Mouse (Mus musculus): ENCODE data around the gene Adam1b.
A peak's percentile ranks its signal among the peaks of the same experiment; 100 is the strongest.

The Adam1b gene

GRCm38 (mm10) chr5:121463601-121464250 lies 39.5 kb downstream of the Adam1b start:
- H3K36me3 ChIP-seq (ENCODE audit: control insufficient read depth, insufficient read depth, low read length, poor library complexity, severe bottlenecking), result no peaks in the 10 kb centered on the region
- no peak for DNase-seq (ENCODE audit: low read depth, low spot score)

GRCm38 (mm10) chr5:121462967-121463366 lies 40.3 kb downstream of the Adam1b start:
- no peak for DNase-seq (ENCODE audit: low read depth, low spot score)
- Histone ChIP-seq H3K27me3 (ENCODE audit: control insufficient read depth, insufficient read depth, low read length, poor library complexity, severe bottlenecking) (no peaks in the 10 kb centered on the region), H3K36me3 (ENCODE audit: control insufficient read depth, insufficient read depth, low read length, poor library complexity, severe bottlenecking) (no peaks in the 10 kb centered on the region)

More at GRCm38 (mm10) chr5:121463601-121464250, 39.5 kb downstream of the Adam1b start:
- H3K27me3 ChIP-seq (ENCODE audit: control insufficient read depth, insufficient read depth, low read length, poor library complexity, severe bottlenecking), result no peaks in the 10 kb centered on the region

- Histone ChIP-seq H3K36me3 (ENCODE audit: control insufficient read depth, insufficient read depth, low read length, poor library complexity, severe bottlenecking) (no peaks in the 10 kb centered on the region), H3K27me3 (ENCODE audit: control insufficient read depth, insufficient read depth, low read length, poor library complexity, severe bottlenecking) (no peaks in the 10 kb centered on the region)
- no peak for DNase-seq (ENCODE audit: low read depth, low spot score)
Observed at GRCm38 (mm10) chr5:121462171-121462502, 41.1 kb downstream of the Adam1b start.

- H3K36me3 ChIP-seq (ENCODE audit: control insufficient read depth, insufficient read depth, low read length, poor library complexity, severe bottlenecking), result no peaks in the 10 kb centered on the region
- H3K27me3 ChIP-seq (ENCODE audit: control insufficient read depth, insufficient read depth, low read length, poor library complexity, severe bottlenecking), result no peaks in the 10 kb centered on the region
- DNase-seq (ENCODE audit: low read depth, low spot score), result no peak
Observed at GRCm38 (mm10) chr5:121461339-121462170, 41.7 kb downstream of the Adam1b start.

- H3K36me3 ChIP-seq (ENCODE audit: control insufficient read depth, insufficient read depth, low read length, poor library complexity, severe bottlenecking), result no peaks in the 10 kb centered on the region
- no peak for DNase-seq (ENCODE audit: low read depth, low spot score)
Observed at GRCm38 (mm10) chr5:121455510-121456265, 47.5 kb downstream of the Adam1b start.

GRCm38 (mm10) chr5:121454503-121454782 lies 48.8 kb downstream of the Adam1b start:
- H3K27me3 ChIP-seq (ENCODE audit: control insufficient read depth, insufficient read depth, low read length, poor library complexity, severe bottlenecking), result no peaks in the 10 kb centered on the region
- no peaks in the 10 kb centered on the region for H3K36me3 ChIP-seq (ENCODE audit: control insufficient read depth, insufficient read depth, low read length, poor library complexity, severe bottlenecking)
- DNase-seq (ENCODE audit: low read depth, low spot score), result no peak

More at GRCm38 (mm10) chr5:121455510-121456265, 47.5 kb downstream of the Adam1b start:
- no peaks in the 10 kb centered on the region for H3K27me3 ChIP-seq (ENCODE audit: control insufficient read depth, insufficient read depth, low read length, poor library complexity, severe bottlenecking)

GRCm38 (mm10) chr5:121453743-121454502 lies 49.3 kb downstream of the Adam1b start:
- Histone ChIP-seq H3K27me3 (ENCODE audit: control insufficient read depth, insufficient read depth, low read length, poor library complexity, severe bottlenecking) (no peaks in the 10 kb centered on the region), H3K36me3 (ENCODE audit: control insufficient read depth, insufficient read depth, low read length, poor library complexity, severe bottlenecking) (peaks cover 2% of the 10 kb centered on the region; the same call in 1 of the 2 replicates)
- no peak for DNase-seq (ENCODE audit: low read depth, low spot score)

GRCm38 (mm10) chr5:121452906-121453305 lies 50.3 kb downstream of the Adam1b start:
- H3K36me3 ChIP-seq (ENCODE audit: control insufficient read depth, insufficient read depth, low read length, poor library complexity, severe bottlenecking), result peaks cover 8% of the 10 kb centered on the region; the same call in 1 of the 2 replicates
- no peaks in the 10 kb centered on the region for H3K27me3 ChIP-seq (ENCODE audit: control insufficient read depth, insufficient read depth, low read length, poor library complexity, severe bottlenecking)
- no peak for DNase-seq (ENCODE audit: low read depth, low spot score)

- H3K27me3 ChIP-seq (ENCODE audit: control insufficient read depth, insufficient read depth, low read length, poor library complexity, severe bottlenecking), result no peaks in the 10 kb centered on the region
- peak; percentile 98 for DNase-seq (ENCODE audit: low read depth, low spot score)
- H3K36me3 ChIP-seq (ENCODE audit: control insufficient read depth, insufficient read depth, low read length, poor library complexity, severe bottlenecking), result peaks cover 13% of the 10 kb centered on the region
Observed at GRCm38 (mm10) chr5:121452026-121452869, 51.0 kb downstream of the Adam1b start, which contains the start of gene Erp29. TSS of gene Erp29 (minus strand) at chr5:121452506.

GRCm38 (mm10) chr5:121451644-121452025 lies 51.6 kb downstream of the Adam1b start, which contains the start of gene Tmem116:
TSS of gene Tmem116 (plus strand) at chr5:121451893.
- Histone ChIP-seq H3K36me3 (ENCODE audit: control insufficient read depth, insufficient read depth, low read length, poor library complexity, severe bottlenecking) (peaks cover 18% of the 10 kb centered on the region), H3K27me3 (ENCODE audit: control insufficient read depth, insufficient read depth, low read length, poor library complexity, severe bottlenecking) (no peaks in the 10 kb centered on the region)
- no peak for DNase-seq (ENCODE audit: low read depth, low spot score)

- H3K36me3 ChIP-seq (ENCODE audit: control insufficient read depth, insufficient read depth, low read length, poor library complexity, severe bottlenecking), result peaks cover 18% of the 10 kb centered on the region
- peak; percentile 93 for DNase-seq (ENCODE audit: low read depth, low spot score)
- H3K27me3 ChIP-seq (ENCODE audit: control insufficient read depth, insufficient read depth, low read length, poor library complexity, severe bottlenecking), result no peaks in the 10 kb centered on the region
Observed at GRCm38 (mm10) chr5:121451203-121451602, 52.0 kb downstream of the Adam1b start.

- H3K27me3 ChIP-seq (ENCODE audit: control insufficient read depth, insufficient read depth, low read length, poor library complexity, severe bottlenecking), result no peaks in the 10 kb centered on the region
- DNase-seq (ENCODE audit: low read depth, low spot score), result no peak
- H3K36me3 ChIP-seq (ENCODE audit: control insufficient read depth, insufficient read depth, low read length, poor library complexity, severe bottlenecking), result peaks cover 18% of the 10 kb centered on the region
Observed at GRCm38 (mm10) chr5:121450476-121450875, 52.8 kb downstream of the Adam1b start.

Data from splenic B cell, adult 2 months (primary cell).